Mouse (Mus musculus): Measurements from ENCODE around the gene Tmem39b.

Tmem39b gene

GRCm38 (mm10) chr4:129683901-129684493 is 12.6 kb downstream of the Tmem39b start:
- no peak for DNase-seq (ENCODE audit: inconsistent ontology term)

DNA sequence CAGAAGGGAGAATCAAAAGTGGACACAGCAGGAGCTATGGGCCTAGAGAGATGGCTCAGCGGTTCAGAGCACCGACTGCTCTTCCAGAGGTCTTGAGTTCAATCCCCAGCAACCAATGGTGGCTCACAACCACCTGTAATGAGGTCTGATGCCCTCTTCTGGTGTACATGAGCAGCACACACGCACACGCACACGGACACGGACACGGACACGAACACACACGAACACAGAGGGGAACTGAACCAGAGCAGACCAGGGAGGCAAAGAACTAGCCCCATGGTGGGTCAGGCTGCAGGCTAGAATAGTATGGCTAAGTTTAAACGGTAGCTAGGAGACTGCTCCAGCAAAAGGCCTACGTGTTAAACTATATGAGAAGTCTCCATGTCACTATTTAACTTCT is 14.8 kb downstream of the Tmem39b start:
- no peak for DNase-seq (ENCODE audit: inconsistent ontology term)

DNA sequence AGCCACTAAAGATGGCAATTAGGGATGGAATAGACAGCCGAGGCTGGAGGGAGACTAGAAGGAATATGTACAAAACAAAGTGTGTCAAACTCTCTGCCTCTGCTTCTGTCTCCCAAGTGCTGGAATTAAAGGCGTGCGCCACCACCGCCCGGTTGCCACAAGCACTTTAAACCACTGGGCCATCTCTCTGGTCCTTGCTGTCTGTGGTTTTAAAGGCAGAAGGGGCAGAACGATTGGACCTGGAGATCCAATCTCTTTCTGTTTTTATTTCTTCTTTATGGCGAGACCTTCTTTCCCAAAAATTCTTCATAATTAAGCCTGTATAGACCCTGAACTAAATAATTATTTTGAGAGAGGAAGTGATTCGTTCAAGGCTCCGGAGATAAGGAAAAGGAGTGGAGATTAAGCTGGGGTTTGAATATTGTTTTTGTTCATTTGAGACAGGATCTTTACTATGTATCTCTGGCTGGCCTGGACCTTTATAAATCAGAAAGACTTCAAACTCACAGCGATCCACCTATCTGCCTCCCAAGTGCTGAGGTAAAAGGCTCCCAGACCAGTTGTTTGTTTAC is 23.7 kb downstream of the Tmem39b start:
- peak; percentile 25 for DNase-seq (ENCODE audit: inconsistent ontology term)

DNA sequence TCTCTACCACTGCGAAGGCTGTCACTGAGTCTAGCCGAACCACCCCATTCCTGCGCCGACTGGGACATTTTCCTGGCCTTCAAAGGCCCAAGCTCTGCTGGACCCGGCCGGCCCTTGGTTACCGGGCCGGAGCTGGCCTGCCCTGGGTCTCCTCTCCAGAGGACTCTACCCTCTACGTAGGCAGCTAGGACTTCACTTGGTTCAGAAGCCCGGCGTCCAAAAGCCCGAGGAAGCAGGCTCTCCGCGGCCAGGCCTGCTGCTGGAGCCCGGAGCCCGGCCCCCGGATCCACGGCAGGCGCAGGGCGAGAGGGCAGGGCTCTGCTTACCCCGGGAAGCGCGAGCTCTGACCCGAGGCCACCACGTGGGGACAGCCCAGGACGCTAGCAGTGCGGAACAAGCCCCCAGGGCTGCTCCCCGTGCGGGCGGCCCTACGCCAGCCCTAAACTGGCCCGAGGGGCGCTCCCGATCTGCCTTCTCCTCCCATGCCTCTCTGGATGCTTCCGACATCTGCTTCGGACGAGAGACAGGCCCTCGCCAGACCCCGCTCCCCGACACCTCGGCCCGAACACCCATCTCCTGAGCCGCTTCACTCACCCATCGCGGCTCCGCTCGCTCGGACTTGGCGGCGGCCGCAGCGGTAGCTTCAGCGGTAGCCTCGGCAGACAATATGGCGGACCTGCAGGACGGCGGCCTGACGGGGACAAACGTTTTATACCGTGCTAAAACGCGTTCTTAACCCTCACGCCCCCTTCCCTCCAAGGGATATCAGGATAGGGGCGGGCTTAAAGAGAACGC is 24.4 kb downstream of the Tmem39b start, which contains the start of gene Kpna6:
Gene Kpna6 (minus strand): TSS at position 685 of the 795 bp plus-strand sequence.
- DNase-seq (ENCODE audit: inconsistent ontology term) = peak; percentile 93

GRCm38 (mm10) chr4:129671491-129672082 is 25.1 kb downstream of the Tmem39b start:
- peak; percentile 59 for DNase-seq (ENCODE audit: inconsistent ontology term)

DNA sequence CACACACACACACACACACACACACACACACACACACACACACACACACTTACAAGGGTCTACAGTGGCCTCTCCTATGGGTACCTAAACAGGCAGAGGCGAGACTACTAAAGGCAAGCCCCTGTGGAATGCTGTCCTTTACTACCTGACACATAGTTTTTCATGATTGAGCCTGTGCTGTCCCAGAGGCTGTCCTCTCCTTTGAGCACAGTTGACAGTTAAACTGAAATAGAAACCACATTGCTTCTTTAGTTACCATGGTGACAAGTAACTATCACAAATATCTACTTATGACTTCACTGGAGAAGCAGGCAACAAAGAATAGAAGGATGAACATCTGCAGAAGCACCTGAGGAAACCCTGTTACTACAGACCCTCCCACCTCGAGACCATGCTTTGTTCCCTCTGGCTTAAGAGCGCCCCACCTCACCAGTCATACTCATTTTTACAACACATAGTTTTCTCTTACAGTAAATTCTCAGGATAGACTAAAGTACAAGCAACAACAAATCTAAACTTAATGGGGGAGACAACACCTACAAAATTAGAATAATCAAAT is 34.3 kb downstream of the Tmem39b start:
- no peak for DNase-seq (ENCODE audit: inconsistent ontology term)

GRCm38 (mm10) chr4:129661584-129661983 is 35.1 kb downstream of the Tmem39b start:
- no peak for DNase-seq (ENCODE audit: inconsistent ontology term)

GRCm38 (mm10) chr4:129654770-129655169 is 41.9 kb downstream of the Tmem39b start:
- no peak for DNase-seq (ENCODE audit: inconsistent ontology term)

- no peak for DNase-seq (ENCODE audit: inconsistent ontology term)
Observed at GRCm38 (mm10) chr4:129650359-129650758, 46.3 kb downstream of the Tmem39b start.

DNA sequence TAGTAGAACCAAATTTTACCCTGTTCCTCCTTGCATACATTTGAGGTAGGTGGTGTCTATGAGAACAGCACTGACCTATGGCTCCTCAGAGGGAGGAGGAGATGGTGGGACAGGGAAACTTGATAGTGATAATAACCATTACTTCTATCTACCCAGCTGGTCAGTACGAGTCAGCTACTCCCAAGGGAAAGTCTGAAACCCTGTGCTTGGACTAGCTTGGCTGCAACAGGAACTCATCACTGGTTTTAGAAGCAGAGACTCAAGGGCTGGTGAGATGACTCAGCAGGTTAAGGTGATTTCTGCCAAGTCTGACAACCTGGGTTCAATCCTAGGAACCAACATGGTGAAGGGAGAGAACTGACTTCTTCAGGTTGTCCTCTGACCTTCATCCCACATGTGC is 48.0 kb downstream of the Tmem39b start:
- DNase-seq (ENCODE audit: inconsistent ontology term) = no peak

GRCm38 (mm10) chr4:129645204-129645603 is 51.4 kb downstream of the Tmem39b start:
- no peak for DNase-seq (ENCODE audit: inconsistent ontology term)

GRCm38 (mm10) chr4:129641756-129642155 is 54.9 kb downstream of the Tmem39b start:
- DNase-seq (ENCODE audit: inconsistent ontology term) = peak; percentile 11

GRCm38 (mm10) chr4:129640638-129641467 is 55.8 kb downstream of the Tmem39b start, which contains the start of gene Txlna:
Gene Txlna (minus strand): TSS chr4:129641065.
- DNase-seq (ENCODE audit: inconsistent ontology term) = peak; percentile 99

GRCm38 (mm10) chr4:129640101-129640637 is 56.5 kb downstream of the Tmem39b start:
- no peak for DNase-seq (ENCODE audit: inconsistent ontology term)

DNA sequence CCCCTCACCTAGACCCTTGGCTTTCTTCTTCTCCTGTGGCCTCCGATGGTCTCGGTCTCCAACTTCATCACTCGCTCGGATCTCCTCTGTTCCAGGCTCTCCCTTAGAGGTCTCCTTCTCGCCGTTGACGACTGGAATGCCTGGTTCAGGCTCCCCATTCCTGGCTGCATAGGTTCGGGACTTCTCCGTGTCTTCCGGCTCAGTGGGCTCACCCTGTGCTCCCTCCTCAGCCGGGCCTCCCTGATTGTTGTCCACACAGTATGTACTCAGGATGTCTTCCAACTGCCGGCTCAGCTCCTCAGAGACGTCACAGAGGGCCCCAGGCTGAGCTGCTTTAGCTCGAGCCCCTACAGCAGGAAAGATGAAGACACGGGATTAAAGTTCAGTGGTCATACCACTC is 57.4 kb downstream of the Tmem39b start:
- no peak for DNase-seq (ENCODE audit: inconsistent ontology term)

DNA sequence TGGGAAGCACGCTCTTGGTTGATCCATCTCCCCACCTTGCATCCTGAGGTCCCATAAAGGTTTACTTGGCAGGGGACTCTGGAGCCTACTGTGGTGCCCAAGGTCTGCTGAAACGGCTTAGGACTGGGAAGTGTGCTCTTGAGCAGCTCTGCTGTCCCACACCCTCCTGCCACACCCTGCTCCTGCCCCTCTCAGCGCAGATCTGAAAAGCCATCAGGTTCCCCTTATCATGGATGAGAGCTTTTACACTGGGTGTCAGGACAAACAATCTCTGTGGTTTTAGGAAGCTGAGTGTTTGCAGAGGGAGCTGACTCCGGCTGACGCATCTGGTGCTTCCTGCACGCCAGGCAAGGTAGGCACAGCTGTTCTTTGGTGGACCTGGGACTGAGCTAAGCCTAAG is 62.8 kb downstream of the Tmem39b start:
- no peak for DNase-seq (ENCODE audit: inconsistent ontology term)

DNA sequence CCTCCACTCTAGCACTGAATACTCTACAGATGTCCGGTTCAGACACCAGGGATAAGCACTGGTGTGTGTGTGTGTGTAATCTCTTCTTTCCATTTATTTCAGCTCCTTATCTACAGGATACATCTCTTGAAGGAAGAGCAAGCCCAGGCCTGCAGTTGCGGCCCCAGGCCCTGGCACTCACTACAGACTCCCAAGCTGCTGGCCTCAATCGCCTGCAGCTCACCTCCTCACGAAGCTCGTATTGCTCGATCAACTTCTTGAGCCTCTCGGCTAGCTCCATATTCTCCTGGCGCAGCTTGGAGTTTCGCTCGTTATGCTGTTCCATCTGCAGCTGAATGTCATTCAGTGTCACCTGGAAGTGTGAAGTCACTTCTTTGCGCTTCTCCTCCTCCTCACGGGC is 64.8 kb downstream of the Tmem39b start:
- DNase-seq (ENCODE audit: inconsistent ontology term) = no peak

DNA sequence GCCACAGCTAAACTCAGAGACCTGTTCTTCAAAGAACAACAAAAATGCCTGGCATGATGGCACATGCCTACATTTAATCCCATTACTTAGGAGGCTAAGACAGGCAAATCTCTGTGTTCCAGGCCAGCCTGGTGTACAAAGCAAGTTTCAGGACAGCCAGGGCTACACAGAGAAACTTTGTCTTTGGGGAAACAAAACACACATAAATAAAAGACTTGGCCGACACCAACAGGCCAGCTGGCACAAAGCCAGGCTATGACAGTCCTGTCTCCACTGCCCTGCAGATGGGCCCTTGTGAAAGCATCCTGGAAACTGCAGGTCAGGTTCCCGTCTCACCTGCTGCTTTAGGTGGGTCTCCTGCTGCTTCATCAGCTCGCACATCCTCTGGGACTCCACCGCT is 65.7 kb downstream of the Tmem39b start:
- DNase-seq (ENCODE audit: inconsistent ontology term) = no peak
